Mouse (Mus musculus): ENCODE measurements at regions not wholly inside any gene's neighbourhood (a gene's known extent, or its start where the extent isn't known, plus 50 kb on each side); places are given as distances from the start of the nearest gene placed in this dataset.

DNA sequence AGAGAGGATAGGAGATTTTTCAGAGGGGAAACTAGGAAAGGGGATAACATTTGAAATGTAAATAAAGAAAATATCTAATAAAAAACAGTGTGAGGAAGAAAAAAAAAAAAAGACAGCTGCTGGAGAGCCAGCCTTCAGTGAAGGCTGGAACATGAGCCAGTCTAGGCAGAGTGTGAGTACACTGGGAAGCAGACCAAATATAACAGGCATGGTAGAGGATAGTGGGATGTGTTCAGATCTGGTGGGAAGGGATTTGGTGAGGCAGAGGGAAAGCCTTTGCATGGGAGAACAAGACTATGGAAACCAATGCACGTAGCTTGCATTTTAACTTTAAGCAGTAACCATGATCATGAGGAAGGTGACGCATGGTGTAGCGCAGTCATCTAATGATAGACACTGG lies 144.5 kb upstream of the Ube2e3 start:
- TF ChIP-seq POLR2A (IDR thresholded peaks at IDR 0.05; ENCODE audit: low read depth, low read length): no peak
- no peak for TF ChIP-seq CTCF (IDR thresholded peaks at IDR 0.05; ENCODE audit: extremely low read depth, insufficient read depth, insufficient read length, insufficient replicate concordance)

Measured in spleen, adult 2 months (tissue).